Mouse (Mus musculus) E14TG2a.4 (cell line): ENCODE data around the gene Hacd1.
A peak's percentile ranks its signal among the peaks of the same experiment; 100 is the strongest.

Source experiments
- H3K27me3 ChIP-seq: 2 replicates; pipeline ENCODE4 v1.6.1; 2014; ENCODE audit warnings: low read length, control low read depth; ENCODE audit not compliant: insufficient read depth
- H3K36me3 ChIP-seq: 2 replicates; pipeline ENCODE4 v1.6.1; 2014; ENCODE audit warnings: low read length, control low read depth; ENCODE audit not compliant: insufficient read depth
- H3K4me1 ChIP-seq: replicated peaks from 2 replicates; pipeline ENCODE4 v1.6.1; 2014; ENCODE audit warnings: low read depth, low read length, control low read depth
- H3K4me3 ChIP-seq: replicated peaks from 2 replicates; pipeline ENCODE4 v1.5.1; 2014; ENCODE audit warnings: mild to moderate bottlenecking, low read length
- H3K9me3 ChIP-seq: 2 replicates; pipeline ENCODE4 v1.6.1; 2014; ENCODE audit warnings: low read length, control low read depth
- CTCF ChIP-seq: conservative IDR thresholded peaks from 2 replicates; pipeline ENCODE4 v1.5.1; 2014; ENCODE audit warnings: low read length
- NANOG ChIP-seq: IDR thresholded peaks from 2 replicates; pipeline ENCODE4 v1.6.1; 2014; ENCODE audit warnings: borderline replicate concordance, low read length, mixed read lengths
- POU5F1 ChIP-seq: IDR thresholded peaks from 2 replicates; pipeline ENCODE4 v1.6.1; 2014; ENCODE audit warnings: low read length, borderline replicate concordance

Hacd1 gene

GRCm38 (mm10) chr2:13808008-13808407 lies 247.9 kb downstream of the Hacd1 start:
- H3K36me3 ChIP-seq: no peaks in the 10 kb centered on the region
- H3K9me3 ChIP-seq: no peaks in the 10 kb centered on the region
- H3K4me3 ChIP-seq: no peak overlapping the region
- no peaks in the 10 kb centered on the region for H3K27me3 ChIP-seq
- TF ChIP-seq CTCF: no peak
- TF ChIP-seq NANOG: no peak
- no peak for TF ChIP-seq POU5F1
- H3K4me1 ChIP-seq: peaks cover 4% of the 10 kb centered on the region

GRCm38 (mm10) chr2:13806120-13806519 lies 249.8 kb downstream of the Hacd1 start:
- Histone ChIP-seq H3K4me3 (no peak overlapping the region), H3K27me3 (no peaks in the 10 kb centered on the region), H3K36me3 (no peaks in the 10 kb centered on the region), H3K4me1 (peaks cover 20% of the 10 kb centered on the region), H3K9me3 (no peaks in the 10 kb centered on the region)
- no peak for TF ChIP-seq POU5F1
- no peak for TF ChIP-seq NANOG
- TF ChIP-seq CTCF: peak; percentile 34

- Histone ChIP-seq H3K27me3 (peaks cover 6% of the 10 kb centered on the region), H3K36me3 (no peaks in the 10 kb centered on the region), H3K9me3 (no peaks in the 10 kb centered on the region), H3K4me1 (peaks cover 20% of the 10 kb centered on the region), H3K4me3 (no peak overlapping the region)
- TF ChIP-seq CTCF: no peak
- no peak for TF ChIP-seq POU5F1
- no peak for TF ChIP-seq NANOG
These were observed 255.3 kb downstream of the Hacd1 start for GRCm38 (mm10) chr2:13800639-13801038.
